Mouse (Mus musculus) activated CD4-positive, CD25-positive, alpha-beta regulatory T cell, adult 4 months (primary cell): ENCODE data around the gene Tbl3. TPM values are rescaled to one million over a fixed set of nuclear protein-coding genes. Genes with fewer than 3 reads are reported as not detected.
"Not testable (repeated sequence)": the region's sequence is repeated elsewhere in the genome, so short reads cannot be mapped to it uniquely, and the experiment has no call there.

Source experiments
- ATAC-seq: one replicate; pipeline ENCODE4 v1.8.0; 2017
- polyA plus RNA-seq, 2 experiments: library from polyadenylated mRNA; unstranded; fragments of 100-300 nt; shearing (Covaris generic); gene quantifications; one replicate each; pipeline ENCODE4 v1.2.1; 2017

The Tbl3 gene
- polyA plus RNA-seq, 2 experiments from 2014 or later = 23.6 to 46.2 TPM

GRCm38 (mm10) chr17:24695326-24696010 is 12.0 kb downstream of the Tbl3 start:
- no peak for ATAC-seq

GRCm38 (mm10) chr17:24692385-24692784 is 15.1 kb downstream of the Tbl3 start:
- no peak for ATAC-seq

GRCm38 (mm10) chr17:24689251-24690081 is 18.0 kb downstream of the Tbl3 start, which contains the start of gene Syngr3:
TSS of gene Syngr3 (minus strand) at chr17:24689955.
- no peak for ATAC-seq

- no peak for ATAC-seq
Measured at GRCm38 (mm10) chr17:24687599-24687998, 19.9 kb downstream of the Tbl3 start.

- ATAC-seq = peak; percentile 79
Measured at GRCm38 (mm10) chr17:24687146-24687595, 20.3 kb downstream of the Tbl3 start.

- ATAC-seq = no peak
Measured at GRCm38 (mm10) chr17:24686514-24686913, 20.9 kb downstream of the Tbl3 start.

GRCm38 (mm10) chr17:24677500-24678080 is 29.9 kb downstream of the Tbl3 start:
- ATAC-seq = no peak

GRCm38 (mm10) chr17:24676877-24677276 is 30.6 kb downstream of the Tbl3 start:
- no peak for ATAC-seq

- ATAC-seq = peak; percentile 69
Measured at GRCm38 (mm10) chr17:24676187-24676586, 31.3 kb downstream of the Tbl3 start.

- ATAC-seq = no peak
Measured at GRCm38 (mm10) chr17:24674277-24674676, 33.2 kb downstream of the Tbl3 start.

- no peak for ATAC-seq
Measured at GRCm38 (mm10) chr17:24672141-24672540, 35.3 kb downstream of the Tbl3 start.

- no peak for ATAC-seq
Measured at GRCm38 (mm10) chr17:24671346-24671745, 36.1 kb downstream of the Tbl3 start.

GRCm38 (mm10) chr17:24670246-24670844 is 37.1 kb downstream of the Tbl3 start:
- no peak for ATAC-seq

- peak; percentile 99 for ATAC-seq
Measured at GRCm38 (mm10) chr17:24669545-24670245, 37.8 kb downstream of the Tbl3 start, which contains the start of gene Zfp598. TSS of gene Zfp598 (plus strand) at chr17:24669687.

GRCm38 (mm10) chr17:24669214-24669544 is 38.3 kb downstream of the Tbl3 start:
- ATAC-seq = not testable (repeated sequence)

GRCm38 (mm10) chr17:24667416-24667815 is 40.0 kb downstream of the Tbl3 start:
- no peak for ATAC-seq

GRCm38 (mm10) chr17:24667011-24667410 is 40.4 kb downstream of the Tbl3 start:
- not testable (repeated sequence) for ATAC-seq

- ATAC-seq = no peak
Measured at GRCm38 (mm10) chr17:24658017-24658758, 49.3 kb downstream of the Tbl3 start, which contains the start of gene Npw. TSS of gene Npw (minus strand) at chr17:24658457.

GRCm38 (mm10) chr17:24654969-24655368 is 52.5 kb downstream of the Tbl3 start:
- ATAC-seq = no peak

GRCm38 (mm10) chr17:24653967-24654710 is 53.3 kb downstream of the Tbl3 start:
- no peak for ATAC-seq

GRCm38 (mm10) chr17:24651835-24652234 is 55.6 kb downstream of the Tbl3 start:
- ATAC-seq = no peak
